Mouse (Mus musculus): ENCODE results near the gene Zfp385b.
A peak's percentile ranks its signal among the peaks of the same experiment; 100 is the strongest.

Gene Zfp385b

GRCm38 (mm10) chr2:77477536-77477935 is 341.9 kb downstream of the Zfp385b start:
- no peak for DNase-seq (ENCODE audit: inconsistent age in 2 of 2, low spot score in 1 of 2)

GRCm38 (mm10) chr2:77476444-77476843 is 343.0 kb downstream of the Zfp385b start:
- DNase-seq (ENCODE audit: inconsistent age in 2 of 2, low spot score in 1 of 2) = no peak

GRCm38 (mm10) chr2:77472254-77472837 is 347.1 kb downstream of the Zfp385b start:
- no peak for DNase-seq (ENCODE audit: inconsistent age in 2 of 2, low spot score in 1 of 2)

DNA sequence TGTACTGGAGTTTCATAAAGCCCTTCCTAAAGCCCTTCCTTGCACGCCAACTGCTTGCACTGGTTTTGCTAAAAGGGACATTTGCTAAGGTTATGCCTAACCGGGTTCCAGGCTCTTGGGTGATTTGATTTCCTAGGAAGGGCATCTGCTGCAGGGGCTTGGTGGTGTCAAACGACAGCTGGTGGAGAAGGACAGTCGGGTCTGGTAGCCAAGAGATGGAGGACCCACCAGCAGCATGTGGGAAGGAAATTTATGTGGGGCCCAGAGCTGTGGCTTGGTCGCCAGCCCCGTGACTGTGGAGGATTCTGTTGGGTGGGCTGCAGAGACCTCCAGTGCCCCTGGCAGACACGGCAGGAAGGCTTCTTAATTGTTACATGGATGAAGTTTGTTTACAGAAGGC is 348.7 kb downstream of the Zfp385b start:
- DNase-seq (ENCODE audit: inconsistent age in 2 of 2, low spot score in 1 of 2) = no peak

DNA sequence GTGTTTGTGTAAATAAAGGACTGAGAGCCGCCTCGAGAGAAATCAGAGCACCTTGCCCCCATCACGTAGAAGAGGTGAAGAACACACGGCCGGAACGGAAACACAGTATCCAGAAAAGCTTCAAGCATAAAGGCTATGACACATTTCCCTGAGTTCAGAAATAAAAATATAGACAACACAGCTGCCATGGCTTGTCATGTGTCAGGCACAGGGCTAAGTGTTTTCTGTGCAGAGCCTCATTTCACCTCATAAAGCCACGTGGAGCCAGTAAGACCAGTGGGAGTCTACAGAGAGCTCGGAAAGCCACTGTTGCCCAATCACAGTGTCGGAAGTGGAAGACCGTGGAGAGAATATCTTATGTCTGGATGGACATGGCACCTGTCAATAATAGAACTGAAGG is 358.0 kb downstream of the Zfp385b start:
- DNase-seq (ENCODE audit: inconsistent age in 2 of 2, low spot score in 1 of 2) = no peak

DNA sequence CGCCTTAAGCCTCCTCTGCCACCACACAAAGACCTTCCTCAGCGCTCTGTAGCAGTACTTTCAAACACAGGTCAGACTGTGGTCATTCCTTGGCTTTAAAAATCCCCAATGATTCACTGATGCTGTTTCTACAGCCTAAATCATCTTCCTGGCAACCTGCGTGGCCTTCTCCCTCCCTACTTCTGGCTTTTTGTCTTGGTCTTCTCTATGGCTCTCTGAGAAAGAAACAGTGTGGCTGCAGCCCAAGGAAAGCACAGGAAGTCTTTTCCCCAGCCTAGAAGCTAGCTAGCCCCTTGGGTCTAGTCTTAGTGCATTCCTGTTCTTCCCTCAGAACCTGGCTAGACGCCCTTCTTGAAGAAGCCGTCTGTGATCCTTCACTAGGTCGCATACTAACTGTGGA is 359.4 kb downstream of the Zfp385b start:
- no peak for DNase-seq (ENCODE audit: inconsistent age in 2 of 2, low spot score in 1 of 2)

DNA sequence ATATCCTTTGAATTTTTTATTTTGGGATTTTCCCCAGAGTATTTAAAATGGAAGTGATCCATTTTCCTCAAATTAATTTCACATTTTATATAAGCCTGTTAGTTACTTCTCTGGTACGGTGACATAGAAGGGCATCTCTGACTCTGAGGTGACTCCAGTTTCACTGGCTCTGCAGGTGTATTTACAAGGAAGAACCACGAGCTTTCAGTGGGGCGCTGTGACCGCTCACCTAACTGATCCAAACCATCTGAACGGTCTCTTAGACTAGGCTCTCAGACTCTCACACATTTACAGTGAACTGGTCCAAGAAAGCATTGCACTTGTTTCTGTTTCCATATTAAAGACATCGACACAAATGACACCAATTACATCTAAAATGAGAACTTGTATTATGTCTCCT is 361.0 kb downstream of the Zfp385b start:
- DNase-seq (ENCODE audit: inconsistent age in 2 of 2, low spot score in 1 of 2) = no peak

DNA sequence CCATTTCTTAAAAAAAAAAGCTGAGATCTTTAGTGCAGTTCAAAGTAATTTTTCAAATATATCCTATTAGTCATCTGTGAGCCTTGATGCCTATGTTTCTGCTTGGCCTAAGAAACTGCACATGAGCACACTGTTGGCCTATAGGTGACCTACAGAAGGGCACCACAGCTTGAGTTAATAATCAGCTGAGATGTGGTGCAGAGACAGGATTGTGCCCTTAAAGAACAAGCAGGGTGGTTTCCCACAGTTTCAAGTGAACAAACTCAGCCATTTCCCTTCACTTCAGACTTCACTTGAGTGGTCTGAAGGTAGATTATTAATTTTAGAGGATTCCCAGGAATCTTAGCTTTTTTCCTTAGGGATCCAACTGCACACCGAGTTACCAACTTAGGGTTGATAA is 362.3 kb downstream of the Zfp385b start:
- DNase-seq (ENCODE audit: inconsistent age in 2 of 2, low spot score in 1 of 2) = no peak

GRCm38 (mm10) chr2:77456602-77457001 is 362.8 kb downstream of the Zfp385b start:
- DNase-seq (ENCODE audit: inconsistent age in 2 of 2, low spot score in 1 of 2) = peak; percentile 36 to 80

DNA sequence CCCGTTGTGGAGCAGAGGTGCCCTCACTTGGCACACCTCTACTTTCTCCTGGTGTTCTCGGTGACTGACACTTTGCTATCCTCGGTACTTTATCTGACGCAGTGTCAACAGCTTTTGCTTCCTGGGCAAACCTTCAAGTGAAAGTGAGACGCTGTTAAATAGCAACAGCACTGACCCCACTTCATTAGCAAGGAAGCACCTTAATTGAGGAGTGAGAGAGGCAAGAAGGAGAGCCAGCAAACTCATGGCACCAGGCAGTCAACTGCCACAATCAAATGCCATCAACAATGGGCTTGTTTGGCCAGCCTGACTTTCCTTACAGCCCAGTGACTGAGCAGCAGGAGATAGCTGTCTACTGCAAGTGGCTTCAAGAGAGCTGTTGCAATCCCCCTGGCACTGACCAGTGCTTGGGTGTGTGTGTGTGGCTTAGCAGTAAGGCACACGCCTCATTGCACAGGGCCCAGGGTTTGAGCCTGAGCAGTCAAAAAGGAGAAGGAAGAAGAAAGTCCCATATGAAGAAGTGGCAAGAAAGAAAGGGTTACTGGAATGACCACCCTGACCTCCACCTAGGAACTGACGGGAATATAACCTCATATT is 365.0 kb downstream of the Zfp385b start:
- no peak for DNase-seq (ENCODE audit: inconsistent age in 2 of 2, low spot score in 1 of 2)

DNA sequence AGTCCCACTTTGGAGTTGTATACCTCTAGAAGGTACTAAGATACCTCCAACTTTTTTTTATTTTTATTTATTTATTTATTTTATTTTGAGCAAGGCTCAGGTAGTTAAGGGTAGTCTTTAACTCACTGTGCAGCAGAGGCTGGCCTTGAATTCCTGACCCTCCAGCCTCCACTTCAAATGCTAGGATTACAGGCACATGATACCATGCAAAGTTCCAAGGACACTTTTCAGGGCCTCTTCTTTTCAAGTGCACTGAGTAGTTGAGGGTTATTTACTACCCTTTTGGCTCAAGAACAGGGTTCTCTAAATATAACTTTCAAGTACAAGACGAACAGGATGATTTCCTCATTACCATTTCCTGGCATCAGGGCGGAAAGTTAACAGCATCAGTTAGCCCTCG is 365.7 kb downstream of the Zfp385b start:
- peak in 1 of 2 experiments; percentile 65 for DNase-seq (ENCODE audit: inconsistent age in 2 of 2, low spot score in 1 of 2)

- DNase-seq (ENCODE audit: inconsistent age in 2 of 2, low spot score in 1 of 2) = peak in 1 of 2 experiments; percentile 38
These were observed 369.4 kb downstream of the Zfp385b start for GRCm38 (mm10) chr2:77450017-77450416.

DNA sequence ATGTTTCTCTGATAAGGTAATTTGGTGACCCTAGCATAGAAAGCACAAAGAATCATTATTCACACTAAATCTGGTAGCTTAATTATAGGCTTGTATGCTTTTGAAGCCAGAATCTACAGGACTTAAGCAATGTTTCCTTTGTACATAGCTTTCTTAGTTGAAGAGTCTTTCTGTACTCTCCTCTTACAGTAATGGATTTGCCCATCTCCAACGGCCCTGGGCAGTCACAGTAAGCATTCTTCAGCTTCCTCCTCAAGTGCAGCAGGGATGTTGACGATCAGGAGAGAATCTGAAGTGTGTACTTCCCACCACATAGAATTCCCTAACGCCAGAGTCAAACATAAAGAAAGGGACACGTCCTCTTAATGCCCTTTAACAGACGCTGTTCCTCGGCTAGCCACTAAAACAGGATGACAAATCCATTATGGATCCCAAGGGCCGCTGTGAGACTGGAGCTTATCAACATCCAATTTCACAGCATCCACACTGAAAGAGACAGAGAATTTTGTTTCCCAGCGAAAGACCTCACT is 370.4 kb downstream of the Zfp385b start:
- DNase-seq (ENCODE audit: inconsistent age in 2 of 2, low spot score in 1 of 2) = no peak

DNA sequence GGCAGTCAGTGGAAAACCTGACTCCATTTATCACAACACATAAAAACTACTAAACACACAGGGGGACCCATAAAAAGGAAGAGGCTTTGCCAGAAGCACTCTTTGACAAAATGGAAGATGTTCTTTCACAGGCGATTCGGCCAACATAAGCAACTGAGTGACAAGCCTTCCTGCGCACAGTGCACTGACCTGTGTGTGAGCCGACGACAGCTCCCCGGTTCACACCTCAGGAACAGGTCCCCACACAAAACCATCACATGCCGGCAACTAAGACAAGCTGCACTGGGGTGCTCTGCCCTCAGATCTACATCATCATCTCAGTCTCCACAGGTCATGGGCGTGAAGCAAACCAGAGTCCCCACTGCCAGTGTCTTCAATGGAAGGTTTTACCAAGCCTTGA is 375.2 kb downstream of the Zfp385b start:
- no peak for DNase-seq (ENCODE audit: inconsistent age in 2 of 2, low spot score in 1 of 2)

DNA sequence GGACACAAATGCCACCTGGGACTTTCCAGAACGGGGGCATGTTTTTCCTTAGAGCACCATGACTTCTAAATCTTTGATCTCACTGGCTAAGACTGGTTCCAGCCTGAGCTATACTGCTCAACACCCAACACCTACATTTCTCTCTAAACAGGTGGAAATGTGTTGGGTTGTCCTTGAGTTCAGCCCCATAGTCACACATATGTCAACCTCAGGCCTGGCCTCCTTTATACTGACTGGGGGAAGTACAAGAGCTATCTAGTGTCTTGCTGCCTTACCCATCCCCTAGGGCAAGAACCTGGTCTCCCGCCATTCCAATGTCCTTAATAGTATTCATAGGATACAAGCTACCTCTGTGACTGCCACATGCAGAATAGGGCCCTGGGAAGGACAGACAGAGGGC is 378.8 kb downstream of the Zfp385b start:
- DNase-seq (ENCODE audit: inconsistent age in 2 of 2, low spot score in 1 of 2) = no peak

DNA sequence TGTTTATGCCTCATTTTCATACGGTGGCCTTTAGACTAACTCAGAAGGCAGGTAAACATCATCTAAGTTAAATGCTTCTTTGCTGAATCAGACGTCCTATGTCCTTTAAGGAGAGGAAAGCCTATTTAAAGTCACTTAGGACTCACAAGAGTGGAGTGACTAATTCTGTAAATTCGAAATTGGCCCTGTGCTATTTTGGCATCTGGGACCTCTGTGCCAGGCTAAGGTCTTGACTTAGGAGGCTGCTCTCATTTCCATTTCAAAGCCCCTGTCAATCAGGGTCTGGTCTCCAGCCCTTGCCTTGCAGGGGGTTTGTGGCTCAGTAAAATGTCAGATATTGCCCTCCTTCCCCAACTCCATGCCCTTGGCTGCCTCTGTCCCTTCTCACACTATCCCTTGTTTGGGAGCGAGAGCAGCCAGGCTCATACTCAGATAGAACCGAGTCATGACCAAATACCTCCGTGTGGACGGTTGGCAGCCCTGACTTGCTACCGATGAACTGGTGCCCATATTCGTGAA is 383.1 kb downstream of the Zfp385b start:
- no peak for DNase-seq (ENCODE audit: inconsistent age in 2 of 2, low spot score in 1 of 2)

- DNase-seq (ENCODE audit: inconsistent age in 2 of 2, low spot score in 1 of 2) = no peak
These were observed 400.0 kb downstream of the Zfp385b start for GRCm38 (mm10) chr2:77419476-77419875.

DNA sequence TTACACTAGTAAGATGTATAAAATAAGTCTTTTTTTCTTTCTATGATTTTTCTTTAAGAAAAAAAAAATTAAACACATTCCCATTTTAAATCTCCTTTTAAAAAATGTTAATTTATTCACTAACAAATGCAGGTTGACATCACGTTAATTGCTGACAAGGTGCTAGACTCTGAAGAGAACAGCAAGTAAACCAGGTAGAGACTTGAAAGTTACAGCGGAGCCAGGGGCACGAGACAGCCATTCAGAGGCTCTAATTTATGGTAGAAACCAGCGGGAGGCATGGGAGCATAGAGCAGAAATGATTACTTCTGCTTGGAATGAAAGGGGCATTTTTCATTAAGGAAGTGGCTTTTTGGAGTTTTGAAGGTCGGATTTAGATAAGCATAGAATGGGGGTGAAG is 401.4 kb downstream of the Zfp385b start:
- no peak for DNase-seq (ENCODE audit: inconsistent age in 2 of 2, low spot score in 1 of 2)

DNA sequence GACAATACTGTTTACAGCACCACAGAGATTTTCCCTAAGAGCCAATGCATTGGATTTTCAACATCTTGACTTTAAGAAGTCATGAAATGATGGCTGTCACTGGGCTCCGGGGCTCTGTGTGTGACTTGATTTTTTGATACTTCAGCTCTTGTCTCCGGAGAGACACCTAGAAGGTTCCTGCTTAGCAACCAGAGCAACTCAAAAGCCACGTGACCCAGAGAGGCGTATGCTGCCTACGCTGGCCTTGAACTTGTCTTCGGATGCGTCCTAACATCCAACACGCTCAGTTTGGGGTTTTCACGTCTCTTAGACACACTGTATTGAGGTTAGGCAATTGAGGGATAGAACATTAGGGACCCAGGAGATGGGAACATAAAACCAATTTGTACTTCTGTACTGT is 407.3 kb downstream of the Zfp385b start:
- DNase-seq (ENCODE audit: inconsistent age in 2 of 2, low spot score in 1 of 2) = no peak

GRCm38 (mm10) chr2:77411612-77412011 is 407.8 kb downstream of the Zfp385b start:
- no peak for DNase-seq (ENCODE audit: inconsistent age in 2 of 2, low spot score in 1 of 2)

- DNase-seq (ENCODE audit: inconsistent age in 2 of 2, low spot score in 1 of 2) = no peak
These were observed 409.8 kb downstream of the Zfp385b start for GRCm38 (mm10) chr2:77409521-77410135.

- peak in 1 of 2 experiments; percentile 28 for DNase-seq (ENCODE audit: inconsistent age in 2 of 2, low spot score in 1 of 2)
These were observed 410.5 kb downstream of the Zfp385b start for GRCm38 (mm10) chr2:77408972-77409371.
